Mouse (Mus musculus): ENCODE measurements at regions not wholly inside any gene's neighbourhood (a gene's known extent, or its start where the extent isn't known, plus 50 kb on each side); places are given as distances from the start of the nearest gene placed in this dataset.
A peak's percentile ranks its signal among the peaks of the same experiment; 100 is the strongest.

DNA sequence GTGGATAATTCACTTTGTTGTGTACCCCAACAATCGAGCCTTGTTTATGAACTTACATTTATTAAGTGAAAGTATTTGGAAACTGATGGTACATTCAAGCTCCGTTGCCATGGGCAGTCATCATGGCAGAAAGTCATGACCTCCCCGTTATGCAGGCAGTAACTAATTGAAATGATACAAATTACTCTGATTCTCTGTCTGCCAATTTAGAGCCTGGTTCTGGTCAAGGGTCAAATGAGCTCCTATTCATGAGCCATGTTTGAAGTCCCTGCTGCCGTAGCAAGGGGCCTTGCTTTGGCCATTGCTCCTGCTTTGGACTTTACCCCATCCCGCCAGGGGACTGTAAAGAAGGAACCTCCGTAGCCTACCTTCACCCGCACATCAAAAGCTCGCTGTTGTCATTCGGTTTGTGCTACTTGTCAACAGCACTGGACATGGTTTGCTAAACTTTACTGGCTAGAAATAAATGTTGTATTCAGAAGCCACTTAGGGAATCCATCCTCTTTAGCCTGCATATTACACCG, 152.8 kb upstream of the Foxd3 start:
- no peak for DNase-seq

DNA sequence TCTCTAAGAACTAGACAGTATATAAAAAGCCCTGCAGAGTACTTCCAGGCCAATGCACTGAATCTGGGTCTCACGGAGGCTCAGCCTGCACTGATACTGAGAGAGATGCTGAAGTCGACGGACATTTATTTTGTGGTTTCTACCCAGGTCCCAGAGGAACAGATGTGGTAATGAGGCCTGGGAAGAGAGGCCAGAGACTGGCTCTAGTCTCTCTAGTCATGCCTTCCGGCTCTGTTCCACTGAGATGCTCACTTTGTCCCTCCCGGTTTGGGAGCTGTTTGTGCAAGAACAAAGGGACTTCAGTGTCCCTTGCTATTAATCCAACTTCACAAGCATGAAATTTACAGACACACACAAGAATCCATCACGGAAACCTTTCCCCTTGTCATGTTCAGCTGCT, 144.1 kb upstream of the Foxd3 start:
- DNase-seq, result no peak

DNA sequence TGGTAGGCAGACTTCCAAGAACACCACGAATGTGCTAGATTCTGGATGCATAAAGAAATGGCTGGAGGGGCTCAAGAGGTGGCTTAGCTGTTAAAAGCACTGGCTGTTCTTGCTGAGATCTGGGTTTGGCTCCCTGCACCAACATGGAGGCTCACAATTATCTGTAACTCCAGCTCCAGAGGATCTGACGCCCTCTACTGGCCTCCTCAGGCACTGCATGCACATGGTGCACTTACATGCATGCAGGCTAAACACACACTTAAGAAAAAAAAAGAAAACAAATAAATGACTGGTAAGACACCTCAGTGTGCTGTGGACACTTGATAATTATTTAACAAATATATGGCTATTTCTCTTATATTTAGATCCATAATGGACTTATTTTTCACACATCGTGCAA, 139.2 kb upstream of the Foxd3 start:
- no peak for DNase-seq

DNA sequence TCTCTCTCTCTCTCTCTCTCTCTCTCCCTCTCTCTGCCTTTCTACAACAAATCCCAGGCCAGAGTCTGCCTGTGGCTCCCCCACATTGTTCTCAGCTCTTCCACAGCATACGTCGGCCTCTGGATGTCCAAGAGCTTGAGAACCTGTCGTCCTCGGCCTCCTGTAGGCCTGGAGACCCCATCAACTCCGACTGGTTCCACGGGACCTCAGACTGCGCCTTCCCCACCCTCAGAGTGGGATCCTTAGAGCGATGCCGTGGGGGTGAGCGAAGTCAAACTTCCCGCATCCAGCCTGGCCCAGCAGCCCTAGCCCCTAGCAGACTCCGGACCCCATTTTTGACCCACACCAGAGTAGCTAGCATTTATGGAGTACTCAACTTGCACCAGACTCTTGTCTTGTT, 128.7 kb upstream of the Foxd3 start:
- DNase-seq, result no peak

DNA sequence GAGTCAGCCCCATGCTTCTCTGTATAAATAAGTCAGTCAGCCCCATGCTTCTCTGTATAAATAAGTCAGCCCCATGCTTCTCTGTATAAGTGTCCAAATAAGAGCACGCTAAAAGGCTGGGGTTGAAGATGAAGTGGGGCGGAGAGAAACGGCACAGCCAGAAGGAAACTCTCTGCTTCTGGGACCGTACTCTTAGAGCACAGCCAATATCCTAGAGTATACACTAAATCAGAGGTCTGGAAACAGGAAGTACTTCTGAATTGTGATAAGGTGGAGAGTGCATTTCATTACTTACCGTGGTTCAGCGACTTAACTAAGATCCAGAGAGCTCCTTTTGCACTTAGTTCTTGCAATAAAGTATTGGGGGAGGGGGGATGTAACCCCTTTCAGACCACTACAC, 112.1 kb upstream of the Foxd3 start:
- DNase-seq, result no peak

DNA sequence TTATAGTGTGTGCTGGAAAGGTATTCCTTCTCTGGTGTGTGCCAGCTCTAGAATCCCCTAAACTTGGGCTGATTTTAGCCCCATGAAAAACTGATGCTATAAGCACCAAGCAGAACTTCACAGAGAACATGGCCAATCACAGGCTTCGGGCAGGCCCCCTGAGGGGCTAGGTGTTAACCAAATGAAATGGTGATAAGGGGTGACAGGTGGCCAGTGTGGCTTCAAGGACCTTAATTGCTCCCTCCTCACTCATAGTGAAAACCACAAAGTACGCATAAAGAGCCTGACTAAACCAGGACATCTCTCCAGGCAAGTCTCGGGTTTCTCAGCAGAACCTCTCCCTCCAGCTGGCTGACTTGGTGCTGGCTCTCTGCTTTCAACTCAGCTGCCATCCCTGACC, 110.4 kb upstream of the Foxd3 start:
- no peak for DNase-seq

DNA sequence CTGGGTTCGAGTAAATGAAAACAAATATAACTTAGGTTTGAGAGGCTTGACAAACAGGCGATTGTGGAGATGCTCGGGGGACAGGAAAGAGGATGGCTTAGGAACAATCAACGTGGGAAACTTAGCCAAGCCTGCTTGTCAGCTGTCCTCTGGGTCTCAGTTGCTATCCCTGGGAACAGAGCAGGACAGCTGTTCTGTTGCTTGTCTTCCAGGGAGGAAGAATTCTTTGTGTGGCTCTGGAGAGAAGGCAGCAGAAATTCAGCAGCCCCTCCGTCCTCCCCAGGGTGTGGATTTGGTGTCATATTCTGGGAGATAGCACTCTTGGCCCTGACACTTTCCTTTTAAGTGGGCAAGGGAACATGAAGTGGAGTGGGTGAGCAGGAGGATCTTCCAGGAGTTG, 98.1 kb upstream of the Foxd3 start:
- no peak for DNase-seq

DNA sequence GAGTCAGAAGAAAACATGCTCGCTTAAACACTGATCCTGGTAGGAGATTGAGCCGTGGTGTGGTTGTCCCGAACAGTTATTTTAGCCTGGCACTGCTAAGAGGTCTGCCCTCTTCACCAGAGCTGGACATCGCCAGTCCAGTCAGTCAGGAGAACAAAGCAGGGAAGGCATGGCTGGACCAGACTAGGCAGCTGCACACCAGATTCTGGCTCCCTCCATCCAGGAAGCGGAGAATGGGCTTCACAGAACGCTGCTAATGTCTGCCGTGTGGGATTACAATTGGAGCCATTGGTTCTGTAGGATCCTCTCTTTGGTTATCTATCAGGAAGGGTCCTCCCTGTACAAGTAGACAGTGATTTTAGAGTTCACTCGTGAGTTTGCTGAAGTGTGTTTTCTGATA, 95.5 kb upstream of the Foxd3 start:
- no peak for DNase-seq

DNA sequence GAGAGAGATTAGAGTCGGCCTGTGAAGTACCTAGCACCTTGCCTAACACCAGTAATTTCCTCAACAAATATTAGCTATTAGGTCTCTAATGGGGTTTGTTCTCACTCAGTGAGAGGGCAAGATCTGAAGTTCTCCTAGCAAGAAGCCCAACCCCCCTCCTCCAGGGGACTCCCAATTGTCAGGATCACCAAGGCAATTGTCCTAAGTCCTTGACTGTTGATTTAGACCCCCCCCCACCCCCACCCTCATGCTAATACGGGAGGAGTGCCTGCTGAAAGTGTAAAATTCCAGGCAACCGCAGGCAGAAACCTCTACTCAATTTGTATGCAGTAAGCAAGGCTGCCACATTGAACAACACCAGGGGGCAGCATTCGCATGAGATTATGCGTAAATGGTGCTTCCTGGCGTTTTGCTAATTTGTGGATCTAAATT, 94.6 kb upstream of the Foxd3 start:
- DNase-seq, result no peak

DNA sequence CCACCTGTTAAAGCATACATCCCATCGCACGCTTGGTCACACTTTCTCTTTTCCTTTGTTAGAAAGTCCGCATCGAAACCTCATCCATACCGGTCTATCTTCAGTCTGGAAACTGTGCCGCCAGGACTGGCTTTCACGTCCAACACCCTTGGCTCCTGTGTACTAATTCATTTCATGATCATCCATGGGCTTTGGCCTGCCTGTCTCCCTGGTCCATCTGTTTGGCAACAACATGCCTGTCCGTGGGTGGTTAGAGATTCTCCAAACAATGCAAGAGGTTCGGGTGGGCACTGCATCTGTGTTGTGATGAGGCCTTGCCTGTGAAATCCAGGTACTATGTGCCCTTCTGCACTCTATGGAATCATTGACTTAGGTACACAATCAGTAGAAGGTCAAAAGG, 90.7 kb upstream of the Foxd3 start:
- DNase-seq, result no peak

DNA sequence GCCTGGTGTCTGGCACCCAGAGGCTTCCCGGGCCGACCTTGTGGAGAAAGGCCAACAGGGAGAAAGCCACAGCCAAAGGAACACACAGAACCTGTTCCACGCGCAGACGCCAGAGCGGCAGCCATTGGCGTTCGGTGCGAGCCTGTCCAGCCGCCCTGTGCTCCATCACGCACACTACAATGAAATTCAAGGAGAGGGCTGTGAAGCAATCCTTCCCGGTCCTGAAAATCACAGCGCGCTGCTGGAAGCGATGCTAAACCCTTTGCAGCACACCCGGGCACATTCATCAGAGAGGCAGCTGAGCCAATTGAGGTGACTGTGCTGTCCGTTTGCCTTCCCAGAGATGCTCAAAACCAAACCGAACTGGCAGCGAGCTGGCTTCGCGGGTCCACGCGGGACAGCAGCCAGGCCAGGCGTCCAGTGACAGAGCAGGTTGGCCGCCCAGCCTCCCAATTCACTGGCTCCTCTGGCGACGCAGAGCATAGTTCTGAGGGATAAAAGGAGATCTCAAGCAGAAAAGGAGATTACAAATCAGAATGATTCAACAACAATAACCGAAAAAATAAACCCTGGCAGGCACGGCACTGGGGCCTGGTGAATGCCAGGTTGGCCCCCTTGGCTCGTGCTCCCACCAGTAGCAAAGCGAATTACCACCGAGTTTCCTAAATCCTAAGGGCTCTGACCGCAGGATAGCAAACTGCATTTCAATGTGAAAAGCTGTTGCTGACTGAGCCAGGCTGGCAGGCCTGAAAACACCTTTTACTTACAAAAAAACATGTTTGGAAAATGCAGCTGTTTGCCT, 83.1 kb upstream of the Foxd3 start:
- DNase-seq, result peak; percentile 19 to 21

DNA sequence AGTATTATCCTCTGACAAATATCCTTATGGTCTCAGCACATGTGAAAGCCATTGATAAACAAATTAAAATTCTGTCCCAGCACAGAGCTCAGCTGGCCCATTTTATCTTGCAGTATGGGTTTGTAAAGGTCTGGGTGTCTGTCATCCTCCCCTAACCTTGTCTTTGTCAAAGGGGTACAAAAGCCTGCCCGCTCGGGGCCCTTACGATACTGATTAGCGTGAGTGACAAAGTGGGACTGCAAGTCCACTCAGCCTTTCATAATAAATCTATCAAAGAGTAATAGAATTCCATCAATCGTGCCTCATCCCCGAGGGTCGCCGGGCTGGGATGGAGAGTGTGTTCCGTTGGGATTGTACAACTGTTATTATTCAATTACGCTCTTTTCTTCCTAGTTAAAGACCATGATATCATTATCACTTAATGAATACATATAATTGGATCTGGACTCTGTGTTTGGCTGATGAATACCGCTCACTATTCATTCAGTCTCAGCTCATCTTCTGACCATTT, 82.0 kb upstream of the Foxd3 start:
- no peak for DNase-seq

DNA sequence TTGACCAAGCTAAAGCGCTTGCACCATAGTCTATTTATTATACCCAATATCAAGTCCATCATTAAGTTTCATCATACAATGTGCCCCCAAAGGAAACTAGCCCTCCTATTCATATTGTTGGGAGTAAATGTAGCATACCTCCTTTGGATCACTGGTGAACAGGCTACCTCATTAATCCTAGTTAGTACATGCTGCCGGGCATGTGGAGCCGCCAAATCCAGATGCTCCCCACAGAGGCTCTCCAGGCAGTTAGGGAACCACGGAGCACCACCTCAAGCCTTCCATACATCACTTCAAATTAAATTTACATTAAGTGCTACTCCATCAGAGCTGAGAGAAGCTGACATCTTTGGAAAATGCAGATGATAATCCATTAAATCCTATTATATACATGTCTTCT, 81.1 kb upstream of the Foxd3 start:
- no peak for DNase-seq

DNA sequence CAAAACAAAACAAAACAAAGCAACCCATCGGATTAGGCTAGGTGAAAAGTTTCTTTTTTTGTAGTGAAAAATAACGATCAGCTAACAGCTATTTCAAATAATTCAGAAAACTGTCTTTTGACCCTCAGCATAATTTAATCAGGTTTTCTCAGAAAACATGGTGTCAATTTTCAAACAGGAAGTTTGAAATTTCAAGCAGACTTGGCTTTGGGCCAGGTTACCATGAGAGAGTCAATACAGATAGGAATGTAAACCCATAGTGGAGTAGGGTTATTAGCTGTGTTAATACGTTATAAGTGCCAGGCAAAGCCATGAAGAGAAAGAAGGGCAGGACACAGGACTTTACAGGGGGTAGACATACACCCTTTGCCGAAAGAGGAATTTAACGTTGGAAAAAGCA, 58.3 kb upstream of the Foxd3 start:
- DNase-seq, result no peak

DNA sequence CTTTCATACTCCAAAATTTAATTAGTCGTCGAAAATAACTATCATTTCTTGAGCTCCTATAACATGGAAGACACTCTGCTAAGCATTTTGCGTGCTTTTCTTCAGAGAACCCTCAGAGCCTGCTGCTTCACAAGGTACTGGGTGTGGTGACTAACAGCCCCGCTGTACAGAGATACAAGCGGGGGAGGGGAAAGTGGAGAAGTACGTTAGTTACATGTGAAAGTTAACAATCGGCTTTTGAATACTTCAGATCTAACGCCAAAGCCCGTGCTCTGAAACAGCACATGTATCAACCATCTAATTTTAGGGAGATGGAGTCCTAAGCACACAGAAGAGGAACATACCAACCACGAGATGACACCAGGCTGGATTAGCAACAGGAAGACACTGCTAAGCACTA, 55.4 kb upstream of the Foxd3 start:
- DNase-seq, result no peak

DNA sequence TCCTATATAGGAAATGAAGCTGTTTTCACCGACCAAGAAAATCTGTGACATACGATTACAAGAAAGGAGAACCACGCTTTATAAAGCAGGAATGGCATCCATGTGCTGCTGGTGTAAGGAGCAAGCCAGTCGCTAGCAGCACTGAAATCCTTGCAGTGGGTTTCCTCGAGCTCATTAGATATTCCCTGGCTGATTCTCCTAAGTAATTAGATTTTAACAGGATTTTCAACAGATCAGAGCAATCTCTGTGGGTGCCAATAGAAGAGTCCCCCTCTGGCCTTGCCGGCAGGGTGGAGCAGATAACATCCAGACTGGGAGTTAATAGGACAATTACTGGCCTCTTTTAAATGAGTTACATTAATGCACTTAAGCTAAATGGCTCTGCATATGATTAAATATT, 54.6 kb upstream of the Foxd3 start:
- DNase-seq, result no peak
